Mouse (Mus musculus) embryonic facial prominence, embryonic 12.5 days (tissue): ENCODE measurements at regions not wholly inside any gene's neighbourhood (a gene's known extent, or its start where the extent isn't known, plus 50 kb on each side); places are given as distances from the start of the nearest gene placed in this dataset.

Experiments
- ATAC-seq: fragments of 200-750 bp; cut with Nextera tagmentation; 2 replicates; pipeline ENCODE4 v1.8.0; 2017; ENCODE audit not compliant: insufficient number of reproducible peaks, insufficient read depth, low FRiP score, low TSS enrichment
- H3K27ac ChIP-seq: fragments of 300-500 bp; sonication (generic); 2 replicates; pipeline ENCODE4 v1.5.1; 2016; ENCODE audit warnings: mild to moderate bottlenecking
- H3K27me3 ChIP-seq: fragments of 300-500 bp; sonication (generic); 2 replicates; pipeline ENCODE4 v1.6.1; 2016; ENCODE audit warnings: mild to moderate bottlenecking, moderate library complexity
- H3K36me3 ChIP-seq: fragments of 300-500 bp; sonication (generic); 2 replicates; pipeline ENCODE4 v1.6.1; 2016; ENCODE audit warnings: mild to moderate bottlenecking
- H3K4me1 ChIP-seq: fragments of 300-500 bp; sonication (generic); 2 replicates; pipeline ENCODE4 v1.6.1; 2016
- H3K4me2 ChIP-seq: fragments of 300-500 bp; sonication (generic); replicated peaks from 2 replicates; pipeline ENCODE4 v1.6.1; 2016; ENCODE audit warnings: mild to moderate bottlenecking, moderate library complexity
- H3K4me3 ChIP-seq: fragments of 300-500 bp; sonication (generic); 2 replicates; pipeline ENCODE4 v1.5.1; 2016; ENCODE audit warnings: mild to moderate bottlenecking
- H3K9ac ChIP-seq: fragments of 300-500 bp; sonication (generic); 2 replicates; pipeline ENCODE4 v1.6.1; 2016; ENCODE audit warnings: mild to moderate bottlenecking, moderate library complexity
- H3K9me3 ChIP-seq: fragments of 300-500 bp; sonication (generic); 2 replicates; pipeline ENCODE4 v1.6.1; 2016; ENCODE audit warnings: mild to moderate bottlenecking, moderate library complexity
- WGBS: fragments of 180-500 bp; shearing (Covaris S2); methylation state at CpG from one replicate; pipeline ENCODE4 v1.1.7; 2016; 5-methylcytosine and 5-hydroxymethylcytosine counted together

DNA sequence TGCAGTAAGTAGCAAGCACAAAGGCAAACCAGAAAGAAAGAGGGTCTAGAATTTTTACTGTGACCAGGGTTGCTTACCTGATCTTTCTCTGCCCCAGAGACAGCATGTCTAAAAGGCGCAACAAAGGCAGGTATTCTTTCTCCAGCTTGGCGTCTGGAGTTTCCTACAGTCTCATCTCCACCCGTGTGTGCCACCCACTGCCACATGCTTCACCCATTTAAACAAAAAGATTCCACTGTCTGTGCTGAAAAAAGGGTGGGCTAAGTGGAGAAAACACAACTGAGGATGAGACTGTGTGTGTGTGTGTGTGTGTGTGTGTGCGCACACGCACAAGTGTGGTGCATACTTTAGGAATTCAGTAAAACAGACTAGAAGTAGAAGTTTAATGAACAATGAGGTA, 69.9 kb upstream of the Dph5 start:
- Histone ChIP-seq H3K4me3 (no peak overlapping the region), H3K4me1 (peaks cover 3% of the 10 kb centered on the region; the same call in 1 of the 2 replicates), H3K9ac (no peak overlapping the region), H3K9me3 (no peaks in the 10 kb centered on the region), H3K27ac (no peak overlapping the region), H3K36me3 (no peaks in the 10 kb centered on the region), H3K27me3 (no peaks in the 10 kb centered on the region), H3K4me2 (no peak overlapping the region)
- no peak for ATAC-seq
- WGBS = 90% methylated on average over 5 of the region's 5 CpGs

DNA sequence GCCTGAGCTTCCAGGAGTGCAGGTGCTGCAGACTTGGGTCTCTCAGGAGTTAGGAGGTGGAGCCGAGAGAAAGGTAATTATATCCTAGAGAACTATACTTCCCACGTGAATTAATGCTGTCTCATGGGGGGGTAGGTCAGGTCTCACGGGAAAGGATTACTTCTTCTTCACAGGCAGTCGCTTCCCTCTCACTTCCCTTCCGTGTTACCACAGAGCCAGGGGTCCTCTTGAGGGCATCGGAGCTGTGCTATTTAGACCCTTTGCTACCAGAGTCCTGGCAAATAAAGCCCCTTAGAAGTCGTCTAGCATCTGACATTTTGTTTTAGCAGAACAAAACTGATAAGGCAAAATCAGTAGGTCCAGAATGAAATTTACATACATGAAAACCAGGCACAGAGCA, 68.9 kb upstream of the Dph5 start:
- peaks cover 3% of the 10 kb centered on the region; the same call in 1 of the 2 replicates for H3K4me1 ChIP-seq
- H3K4me3 ChIP-seq = no peak overlapping the region
- H3K9me3 ChIP-seq = no peaks in the 10 kb centered on the region
- no peaks in the 10 kb centered on the region for H3K36me3 ChIP-seq
- no peaks in the 10 kb centered on the region for H3K27me3 ChIP-seq
- H3K9ac ChIP-seq = no peak overlapping the region
- 55% methylated on average over 7 of the region's 7 CpGs for WGBS
- no peak overlapping the region for H3K4me2 ChIP-seq
- no peak for ATAC-seq
- no peak overlapping the region for H3K27ac ChIP-seq

DNA sequence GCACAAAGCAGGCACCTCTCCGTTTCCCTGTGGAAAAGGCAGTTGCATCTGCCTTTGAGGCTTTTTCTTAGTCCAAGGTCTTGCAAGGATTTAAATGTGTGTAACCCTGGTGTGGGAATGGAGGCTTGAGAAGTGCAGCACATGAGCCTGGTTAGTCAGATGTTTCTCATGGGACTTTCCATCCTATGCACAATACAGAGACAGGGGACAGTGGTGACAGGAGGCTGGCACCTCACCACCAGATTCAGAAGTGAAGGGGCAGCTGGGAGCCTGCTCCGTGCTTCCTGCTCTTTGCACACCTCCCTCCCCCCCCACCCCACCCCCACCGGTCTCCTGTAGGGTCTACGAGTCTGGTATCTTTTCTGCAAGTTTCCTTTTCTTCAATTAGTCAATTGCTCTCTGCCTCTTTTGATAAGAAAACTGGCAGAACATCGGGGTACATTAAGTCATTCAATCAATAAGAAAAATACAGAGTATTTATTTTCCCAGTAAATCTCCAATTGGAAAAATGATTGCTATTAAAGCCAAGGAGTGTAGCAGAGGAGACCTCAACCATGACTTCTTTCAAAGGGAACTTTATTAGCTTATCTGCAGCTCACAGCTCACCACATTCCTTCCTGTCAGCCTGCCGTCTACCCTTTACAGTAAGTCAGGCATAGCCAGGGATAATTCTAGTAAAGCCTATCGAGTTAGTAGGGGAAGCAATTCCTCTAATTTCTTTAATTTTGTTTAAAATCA, 68.1 kb upstream of the Dph5 start:
- Histone ChIP-seq H3K4me2 (no peak overlapping the region), H3K27me3 (no peaks in the 10 kb centered on the region), H3K36me3 (no peaks in the 10 kb centered on the region), H3K9me3 (no peaks in the 10 kb centered on the region), H3K9ac (no peak overlapping the region), H3K27ac (no peak overlapping the region), H3K4me3 (no peak overlapping the region), H3K4me1 (peaks cover 3% of the 10 kb centered on the region; the same call in 1 of the 2 replicates)
- 58% methylated on average over 7 of the region's 7 CpGs for WGBS
- ATAC-seq = no peak

DNA sequence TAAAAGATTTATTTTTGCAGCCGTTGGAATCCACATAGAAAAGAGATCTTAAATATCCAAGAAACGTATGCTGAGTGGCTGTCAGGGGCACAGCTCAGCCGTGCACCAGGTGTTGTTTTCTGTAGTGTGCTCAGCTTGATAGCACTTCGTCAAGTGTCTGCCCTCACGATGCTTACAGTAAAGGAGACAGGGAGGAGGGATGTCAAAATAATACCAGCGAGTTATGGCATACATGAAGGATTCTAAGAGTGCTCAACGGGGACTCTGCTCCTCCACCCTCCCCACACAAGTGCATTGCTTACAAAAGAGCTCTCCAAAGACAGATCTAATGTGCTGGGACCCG, 67.5 kb upstream of the Dph5 start:
- no peak overlapping the region for H3K9ac ChIP-seq
- 69% methylated on average over 8 of the region's 8 CpGs for WGBS
- no peaks in the 10 kb centered on the region for H3K9me3 ChIP-seq
- no peak overlapping the region for H3K4me3 ChIP-seq
- no peaks in the 10 kb centered on the region for H3K27me3 ChIP-seq
- peaks cover 3% of the 10 kb centered on the region; the same call in 1 of the 2 replicates for H3K4me1 ChIP-seq
- H3K4me2 ChIP-seq = no peak overlapping the region
- ATAC-seq = no peak
- no peak overlapping the region for H3K27ac ChIP-seq
- H3K36me3 ChIP-seq = no peaks in the 10 kb centered on the region

DNA sequence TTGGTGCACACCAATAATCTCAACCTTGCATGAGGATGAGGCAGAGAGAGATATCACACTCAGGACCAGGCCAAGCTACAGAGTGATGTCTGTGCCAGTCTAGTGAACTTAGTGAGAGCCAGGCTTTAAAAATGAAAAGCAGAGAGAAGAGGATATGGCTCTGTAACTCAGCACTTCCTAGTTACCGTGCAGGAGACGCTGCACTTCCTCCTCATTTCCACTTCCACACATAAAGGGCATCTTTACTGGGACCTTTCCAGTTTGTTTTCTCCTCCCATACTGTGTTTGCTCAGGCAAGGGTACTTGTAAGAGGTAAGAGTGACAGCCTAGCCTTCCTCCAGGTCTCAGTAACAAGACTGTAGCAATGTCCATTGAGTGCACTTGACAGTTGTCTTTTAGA, 66.0 kb upstream of the Dph5 start:
- Histone ChIP-seq H3K27me3 (no peaks in the 10 kb centered on the region), H3K9ac (no peak overlapping the region), H3K9me3 (no peaks in the 10 kb centered on the region), H3K27ac (no peak overlapping the region), H3K4me1 (peaks cover 3% of the 10 kb centered on the region; the same call in 1 of the 2 replicates), H3K4me2 (no peak overlapping the region), H3K4me3 (no peak overlapping the region), H3K36me3 (no peaks in the 10 kb centered on the region)
- WGBS = 80% methylated on average over 2 of the region's 2 CpGs
- no peak for ATAC-seq

DNA sequence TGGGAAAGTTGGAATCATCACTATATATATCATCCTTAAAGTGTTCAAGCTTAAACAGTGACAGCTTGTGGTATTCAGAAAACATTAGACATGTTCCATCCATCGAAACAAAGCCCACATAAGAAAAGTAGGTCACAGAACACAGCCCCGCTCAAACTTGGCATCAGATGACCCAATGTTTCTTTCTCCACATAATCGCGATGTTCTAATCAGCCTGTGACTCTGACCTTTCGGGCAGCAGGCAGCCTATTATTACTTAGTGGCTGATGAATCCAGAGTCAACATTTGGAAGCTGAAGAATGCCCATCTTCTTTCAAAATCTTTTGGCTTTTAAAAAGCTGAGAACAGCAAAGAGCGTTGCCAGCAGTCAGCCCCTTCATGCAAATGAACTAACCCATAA, 65.1 kb upstream of the Dph5 start:
- Histone ChIP-seq H3K27ac (no peak overlapping the region), H3K9ac (no peak overlapping the region), H3K4me3 (no peak overlapping the region), H3K4me2 (no peak overlapping the region), H3K4me1 (peaks cover 3% of the 10 kb centered on the region; the same call in 1 of the 2 replicates), H3K27me3 (no peaks in the 10 kb centered on the region), H3K36me3 (no peaks in the 10 kb centered on the region), H3K9me3 (no peaks in the 10 kb centered on the region)
- 66% methylated on average over 6 of the region's 6 CpGs for WGBS
- ATAC-seq = no peak

DNA sequence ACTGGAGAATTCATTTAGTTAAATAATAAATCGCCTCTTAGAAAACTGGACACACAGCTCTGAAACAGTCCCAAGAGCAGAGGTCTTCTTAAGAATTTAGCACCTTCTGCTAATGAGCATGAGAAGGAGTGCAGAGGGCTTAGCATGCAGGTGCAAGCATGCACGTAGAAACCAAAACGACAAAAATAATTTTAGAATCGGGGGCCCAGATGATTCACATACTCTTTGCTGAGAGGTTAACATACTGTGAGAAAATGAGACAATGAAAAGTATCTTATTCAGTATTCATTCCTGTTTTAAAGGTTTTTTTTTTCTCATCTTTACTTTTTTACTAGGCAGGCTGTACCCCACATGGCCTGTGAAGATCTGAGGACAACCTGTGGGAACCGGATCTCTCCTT, 63.9 kb upstream of the Dph5 start:
- H3K36me3 ChIP-seq = no peaks in the 10 kb centered on the region
- H3K27ac ChIP-seq = no peak overlapping the region
- H3K9ac ChIP-seq = no peak overlapping the region
- ATAC-seq = no peak
- H3K4me2 ChIP-seq = no peak overlapping the region
- no peaks in the 10 kb centered on the region for H3K27me3 ChIP-seq
- H3K9me3 ChIP-seq = no peaks in the 10 kb centered on the region
- 84% methylated on average over 5 of the region's 5 CpGs for WGBS
- peaks cover 3% of the 10 kb centered on the region; the same call in 1 of the 2 replicates for H3K4me1 ChIP-seq
- no peak overlapping the region for H3K4me3 ChIP-seq

DNA sequence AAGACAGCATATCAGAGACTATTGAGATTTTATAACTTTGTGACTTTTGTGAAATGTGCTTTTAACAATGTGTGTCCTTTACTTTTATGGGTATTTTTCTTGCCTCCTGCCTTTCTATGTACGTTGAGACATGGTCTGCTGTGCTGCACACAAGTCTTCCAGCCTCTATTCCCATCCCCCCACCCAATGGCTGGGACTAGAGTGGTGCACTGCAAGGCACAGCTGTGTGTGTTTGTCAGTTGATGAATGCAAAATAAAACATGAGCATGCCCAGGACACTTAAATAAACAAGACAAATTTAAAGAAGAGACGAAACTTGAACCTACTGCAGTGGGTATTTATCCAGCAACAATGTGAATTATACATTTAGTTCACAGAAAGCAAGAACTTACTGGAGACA, 62.8 kb upstream of the Dph5 start:
- Histone ChIP-seq H3K36me3 (no peaks in the 10 kb centered on the region), H3K4me2 (no peak overlapping the region), H3K9me3 (no peaks in the 10 kb centered on the region), H3K9ac (no peak overlapping the region), H3K27ac (no peak overlapping the region), H3K4me3 (no peak overlapping the region), H3K4me1 (no peaks in the 10 kb centered on the region), H3K27me3 (no peaks in the 10 kb centered on the region)
- ATAC-seq = no peak
- 54% methylated on average over 2 of the region's 2 CpGs for WGBS

DNA sequence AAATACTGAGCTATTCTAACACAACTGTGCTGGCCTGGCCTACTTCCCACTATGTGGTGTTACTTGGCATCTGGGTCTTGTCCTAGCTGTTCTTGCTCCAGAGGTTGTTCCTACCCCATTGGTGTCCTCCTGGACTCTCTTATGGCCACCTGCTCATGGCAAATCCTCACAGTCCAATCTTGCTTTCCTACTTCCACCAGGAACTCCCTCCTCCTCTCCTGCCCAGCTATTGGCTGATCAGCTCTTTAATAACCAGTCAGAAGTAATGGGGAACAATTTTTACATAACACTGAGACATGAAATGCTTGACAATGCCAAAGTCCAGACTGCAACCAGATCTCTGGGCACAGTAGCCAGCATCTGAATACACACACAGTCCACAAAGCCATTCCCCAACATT, 52.3 kb upstream of the Dph5 start:
- no peak for ATAC-seq
- no peak overlapping the region for H3K27ac ChIP-seq
- no peak overlapping the region for H3K4me2 ChIP-seq

DNA sequence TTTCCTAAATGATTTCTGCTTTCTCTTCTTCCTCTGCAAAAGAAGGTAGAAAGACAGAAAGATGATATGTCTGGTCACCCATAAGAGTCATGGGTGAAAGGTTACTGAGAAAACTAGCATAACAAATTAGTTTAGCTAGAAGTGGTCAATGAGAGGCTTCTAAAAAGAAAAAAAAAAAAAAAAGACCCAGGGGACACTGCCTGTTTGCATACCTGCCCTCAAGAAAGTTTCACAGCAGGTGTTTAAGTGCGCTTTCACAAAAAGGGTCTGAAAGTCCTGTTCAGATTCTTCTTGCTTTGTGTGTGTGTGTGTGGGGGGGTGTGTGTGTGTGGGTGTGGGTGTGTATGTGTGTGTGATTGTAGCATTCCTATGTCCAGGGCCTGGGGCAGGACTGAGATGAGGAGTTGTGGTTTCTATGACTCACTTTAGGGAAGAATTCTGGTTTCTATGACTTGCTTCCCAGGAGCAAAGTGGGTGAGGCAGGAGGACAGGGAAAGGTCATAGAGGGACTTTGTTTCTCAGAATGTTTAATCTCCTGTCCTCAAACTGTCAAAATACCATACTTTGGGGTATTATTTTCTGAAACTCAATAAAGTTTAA, 49.9 kb upstream of the Dph5 start:
- Histone ChIP-seq H3K4me3 (no peak overlapping the region), H3K9me3 (no peaks in the 10 kb centered on the region), H3K27ac (no peak overlapping the region), H3K9ac (no peak overlapping the region), H3K4me2 (no peak overlapping the region), H3K27me3 (no peaks in the 10 kb centered on the region), H3K36me3 (no peaks in the 10 kb centered on the region), H3K4me1 (no peaks in the 10 kb centered on the region)
- WGBS = 76% methylated on average over 1 of the region's 1 CpGs
- ATAC-seq = no peak

More for the DNA sequence above, 52.3 kb upstream of the Dph5 start:
- Histone ChIP-seq H3K9me3 (no peaks in the 10 kb centered on the region), H3K4me1 (no peaks in the 10 kb centered on the region), H3K36me3 (no peaks in the 10 kb centered on the region), H3K4me3 (no peak overlapping the region), H3K27me3 (no peaks in the 10 kb centered on the region), H3K9ac (no peak overlapping the region)
